Mouse (Mus musculus): ENCODE measurements around the gene Gm8909.
A peak's percentile ranks its signal among the peaks of the same experiment; 100 is the strongest.
"Not testable (repeated sequence)": the region's sequence is repeated elsewhere in the genome, so short reads cannot be mapped to it uniquely, and the experiment has no call there.

Gm8909 gene

GRCm38 (mm10) chr17:36168039-36168652, at the start of gene Gm8909:
Gene Gm8909, minus strand, starts transcription at chr17:36168537.
- peak in 1 of 2 experiments; percentile 32 for DNase-seq

GRCm38 (mm10) chr17:36215586-36215985, 47.2 kb upstream of the Gm8909 start:
- no peak for DNase-seq

GRCm38 (mm10) chr17:36206846-36207245, 38.5 kb upstream of the Gm8909 start:
- no peak for DNase-seq

DNA sequence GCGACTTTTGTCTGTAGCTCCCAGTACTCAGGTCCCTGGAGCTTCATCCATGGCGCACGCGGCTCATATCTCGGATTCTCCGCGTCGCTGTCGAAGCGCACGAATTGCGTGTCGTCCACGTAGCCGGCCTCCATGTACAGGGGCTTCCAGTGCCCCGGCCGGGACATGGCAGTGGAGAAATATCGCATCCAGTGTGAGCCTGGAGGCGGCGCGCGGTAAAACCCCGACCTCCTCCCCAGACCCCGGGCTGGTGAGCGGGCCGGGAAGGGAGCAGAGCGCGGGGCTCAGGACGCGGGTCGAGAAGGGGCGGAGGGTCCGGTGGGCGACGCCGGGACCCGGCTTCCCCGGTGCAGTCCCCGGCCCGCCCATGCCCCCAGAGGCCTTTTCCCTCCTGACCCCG, 37.5 kb upstream of the Gm8909 start:
- peak in 1 of 2 experiments; percentile 17 for DNase-seq

DNA sequence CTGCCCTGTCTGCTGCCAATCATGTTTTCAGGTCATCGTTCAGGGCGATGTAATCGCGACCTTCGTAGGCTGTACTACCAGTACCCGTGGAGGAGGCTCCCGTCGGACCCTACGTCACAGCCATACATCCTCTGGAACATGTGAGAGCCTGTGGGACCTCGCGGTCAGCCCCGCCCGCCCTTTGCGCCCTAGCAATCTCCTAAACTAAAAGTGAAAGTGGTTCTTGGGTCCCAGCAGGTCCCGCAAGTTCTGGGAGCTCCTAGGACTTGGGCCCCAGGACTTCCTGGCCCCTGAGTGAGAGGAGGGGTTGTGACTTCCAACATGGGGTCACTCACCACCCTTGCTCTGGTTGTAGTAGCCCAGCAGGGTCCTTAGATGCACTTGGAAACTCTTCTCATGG, 37.1 kb upstream of the Gm8909 start:
- DNase-seq = peak; percentile 6 to 29

GRCm38 (mm10) chr17:36201851-36202250, 33.5 kb upstream of the Gm8909 start:
- DNase-seq = no peak

DNA sequence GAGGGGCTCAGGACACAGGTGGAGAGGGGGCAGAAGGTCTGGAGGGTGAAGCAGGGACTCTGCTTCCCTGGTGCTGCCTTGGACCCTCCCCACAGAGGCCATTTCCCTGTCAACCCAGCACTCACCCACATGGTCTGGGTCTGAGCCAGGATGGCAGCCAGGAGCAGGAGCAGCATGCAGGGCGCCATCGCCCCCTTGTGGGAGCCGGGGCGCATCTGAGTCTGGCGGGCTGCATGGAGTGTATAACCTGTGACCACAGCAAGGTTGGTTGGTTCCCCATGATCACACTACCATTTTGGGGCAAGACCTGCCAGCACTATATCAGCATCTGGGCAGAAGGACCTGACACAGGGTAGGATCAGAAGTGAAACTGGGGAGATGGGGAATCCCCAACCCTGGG, 30.0 kb upstream of the Gm8909 start:
- DNase-seq = peak in 1 of 2 experiments; percentile 42

DNA sequence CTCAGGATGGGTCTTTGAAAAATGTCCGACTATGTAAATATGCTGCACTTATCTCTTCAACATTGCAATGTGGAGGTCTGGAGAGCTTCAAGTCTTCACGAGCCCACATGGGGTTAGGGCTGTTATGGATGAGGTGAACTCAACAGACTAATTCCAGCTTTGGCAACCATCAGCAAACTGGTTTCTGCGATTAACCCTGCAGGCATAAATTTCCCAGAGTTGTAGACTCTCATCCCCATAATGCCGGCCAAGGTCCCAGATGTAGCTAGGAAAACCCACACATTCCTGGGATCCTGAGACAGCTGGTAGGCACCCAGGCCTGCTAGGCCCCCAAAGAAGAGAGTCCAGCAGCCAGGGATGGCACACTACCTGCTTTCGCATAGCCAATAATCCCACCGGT, 26.1 kb upstream of the Gm8909 start:
- no peak for DNase-seq

DNA sequence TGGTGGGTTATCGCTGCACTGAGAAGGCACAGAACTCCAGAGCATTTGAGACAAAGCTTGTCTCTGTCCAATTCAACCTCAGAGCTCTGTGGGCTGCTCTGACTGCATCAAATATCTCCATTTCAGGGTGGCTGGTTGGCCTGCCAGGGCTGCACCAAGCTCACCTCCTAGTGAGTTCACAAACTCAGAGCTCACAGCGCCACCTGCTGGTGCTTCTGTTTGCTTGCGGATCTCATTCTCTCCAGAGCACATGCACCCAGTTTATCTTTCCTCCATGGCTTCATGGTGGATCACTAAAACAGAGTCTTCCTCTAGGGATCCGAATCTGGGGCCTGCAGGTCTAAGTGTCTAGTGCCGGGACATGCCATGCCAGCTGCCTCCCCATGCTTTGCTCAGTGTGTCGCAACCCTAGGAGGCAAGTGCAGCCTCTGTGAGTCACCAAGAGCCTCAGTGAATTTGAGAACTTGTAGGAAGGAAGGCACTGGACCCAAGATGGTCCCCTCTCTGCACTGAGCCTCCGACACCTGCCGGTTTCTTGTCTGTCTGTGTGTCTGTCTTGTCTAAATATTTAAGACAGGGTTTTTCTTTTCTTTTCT, 25.3 kb upstream of the Gm8909 start:
- peak; percentile 55 to 88 for DNase-seq

DNA sequence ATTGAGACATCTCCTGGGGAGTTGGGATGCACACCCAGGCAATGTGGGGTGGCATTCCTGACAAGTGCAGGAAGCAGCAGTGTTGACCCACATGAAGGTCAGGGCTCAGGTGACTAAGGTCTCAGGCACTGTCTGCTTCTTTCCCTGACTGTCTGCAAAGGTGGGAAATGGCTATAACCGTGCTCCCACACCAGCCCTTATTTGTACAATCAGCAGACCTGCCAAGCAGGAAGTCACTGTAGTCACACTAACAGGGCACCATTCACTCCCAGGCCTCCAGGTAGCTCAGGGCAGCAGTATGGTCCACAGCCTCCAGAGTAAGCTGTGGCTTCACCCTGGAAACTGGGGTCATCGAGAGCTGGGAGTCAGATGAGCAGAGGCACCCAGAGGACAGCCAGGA, 24.0 kb upstream of the Gm8909 start:
- no peak for DNase-seq

- DNase-seq = no peak
Measured at GRCm38 (mm10) chr17:36190169-36190507, 21.8 kb upstream of the Gm8909 start, which contains the start of gene H2-T3. Gene H2-T3, minus strand, starts transcription at chr17:36190287.

DNA sequence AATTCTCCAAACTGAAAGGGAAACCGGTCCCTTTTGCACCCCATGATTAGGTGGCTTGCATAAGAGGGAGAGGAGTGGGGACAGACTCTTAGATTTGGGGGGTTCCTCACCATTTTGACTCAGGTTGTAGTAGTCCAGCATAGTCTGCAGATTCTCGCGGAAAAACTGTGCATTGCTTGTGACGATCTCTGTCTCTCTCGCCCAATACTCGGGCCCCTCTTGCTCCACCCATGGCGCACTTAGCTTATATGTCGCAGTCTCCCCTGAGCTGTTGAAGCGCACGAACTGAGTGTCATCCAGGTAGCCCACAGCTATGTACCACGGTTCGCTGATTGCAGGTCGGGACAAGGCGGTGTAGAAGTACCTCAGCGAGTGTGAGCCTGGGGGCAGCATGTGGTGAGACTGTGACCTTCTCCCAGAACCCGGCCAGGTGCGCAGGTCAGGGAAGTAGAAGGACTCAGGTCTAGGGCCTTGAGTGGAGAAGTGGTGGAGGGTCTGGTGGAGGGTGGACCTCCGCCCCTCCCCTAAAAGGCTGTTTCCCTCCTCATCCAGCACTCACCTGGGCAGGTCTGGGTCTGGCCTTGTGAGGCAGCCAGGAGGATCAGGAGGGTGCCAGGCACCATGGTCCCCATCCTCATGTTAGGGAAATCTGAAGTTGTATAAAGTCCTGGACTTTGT, 21.3 kb upstream of the Gm8909 start:
- DNase-seq = no peak

DNA sequence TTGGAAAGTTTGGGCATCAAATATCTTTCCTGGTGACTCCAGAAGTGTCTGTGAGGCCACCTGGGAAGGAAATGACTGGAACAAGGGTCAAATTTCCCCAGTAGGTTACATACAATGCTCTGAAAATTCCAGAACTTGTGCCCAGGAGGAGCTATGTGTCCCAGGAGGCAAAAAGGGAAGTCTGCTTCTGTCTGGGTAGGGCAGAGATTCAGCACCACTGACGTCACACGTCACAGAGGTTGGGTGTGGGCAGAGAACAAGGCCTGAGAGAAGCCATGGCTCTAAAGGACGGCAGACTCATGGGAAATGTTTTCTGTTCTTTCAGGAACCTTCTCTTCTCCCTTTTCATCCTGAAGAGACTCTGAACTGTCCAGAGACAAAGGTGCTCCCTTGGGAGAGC, 19.2 kb upstream of the Gm8909 start:
- no peak for DNase-seq

DNA sequence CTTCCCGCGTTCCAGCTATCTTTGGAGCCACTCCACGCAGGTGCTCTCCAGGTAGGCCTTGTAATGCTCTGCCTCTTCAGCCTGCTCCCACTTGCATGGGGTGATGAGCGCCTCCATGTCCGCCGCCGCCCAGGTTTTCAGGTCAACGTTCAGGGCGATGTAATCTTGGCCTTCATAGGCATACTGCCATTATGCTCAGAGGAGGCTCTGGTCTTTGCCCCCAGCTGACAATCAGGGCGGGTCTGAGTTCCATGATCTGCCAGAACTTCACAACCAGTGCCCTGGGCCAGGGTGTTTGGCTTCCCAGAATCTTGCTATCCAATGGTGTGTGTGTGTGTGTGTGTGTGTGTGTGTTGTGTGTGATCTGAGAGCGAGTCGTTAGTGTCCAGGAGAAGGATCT, 13.9 kb upstream of the Gm8909 start:
- no peak for DNase-seq

DNA sequence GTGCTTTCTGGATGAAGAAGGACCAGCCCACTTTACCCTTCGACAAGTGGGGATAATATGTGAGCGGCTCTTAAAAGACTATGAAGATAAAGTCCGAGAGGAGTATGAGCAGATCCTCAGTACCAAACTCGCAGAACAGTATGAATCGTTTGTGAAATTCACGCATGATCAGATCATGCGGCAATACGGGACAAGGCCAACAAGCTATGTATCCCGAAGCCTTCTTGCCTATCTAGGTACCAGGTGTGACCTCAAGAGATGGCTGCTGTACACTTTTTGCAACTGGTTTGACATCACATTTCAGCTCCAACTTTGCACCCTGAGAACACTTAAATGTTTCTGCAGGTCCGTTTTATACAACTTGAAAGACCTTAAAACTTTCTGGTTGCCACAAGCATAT, 11.1 kb upstream of the Gm8909 start:
- DNase-seq = not testable (repeated sequence)

GRCm38 (mm10) chr17:36178938-36179337, 10.6 kb upstream of the Gm8909 start:
- DNase-seq = peak in 1 of 2 experiments; percentile 46

- DNase-seq = not testable (repeated sequence)
Measured at GRCm38 (mm10) chr17:36176132-36176531, 7.8 kb upstream of the Gm8909 start.

DNA sequence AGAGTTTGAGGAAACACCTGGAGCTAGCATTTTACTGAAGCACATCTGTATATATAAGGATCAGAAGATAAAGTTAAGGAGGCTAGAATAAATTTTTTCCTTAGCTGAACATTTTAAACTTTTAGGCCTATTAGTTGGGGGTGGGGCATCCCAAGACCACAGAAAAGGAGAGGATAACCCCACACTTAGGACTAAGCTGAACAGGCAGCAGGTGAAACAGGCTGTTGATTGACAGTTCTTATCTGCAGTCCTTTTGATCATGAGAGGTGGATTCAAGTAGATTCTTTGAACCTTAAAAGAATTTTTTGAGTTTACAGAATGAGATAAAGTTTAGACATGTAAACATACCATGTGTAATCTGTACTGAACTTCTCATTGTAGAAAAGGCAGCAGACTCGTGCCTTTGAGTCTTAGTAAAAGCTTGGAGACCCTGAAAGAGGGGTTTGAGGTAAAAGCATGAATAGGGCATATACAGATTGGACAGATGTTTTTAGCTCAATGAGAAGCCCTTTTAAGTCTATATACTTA, 2.0 kb upstream of the Gm8909 start:
- DNase-seq = no peak

GRCm38 (mm10) chr17:36169753-36170152, 1.4 kb upstream of the Gm8909 start:
- DNase-seq = no peak

DNA sequence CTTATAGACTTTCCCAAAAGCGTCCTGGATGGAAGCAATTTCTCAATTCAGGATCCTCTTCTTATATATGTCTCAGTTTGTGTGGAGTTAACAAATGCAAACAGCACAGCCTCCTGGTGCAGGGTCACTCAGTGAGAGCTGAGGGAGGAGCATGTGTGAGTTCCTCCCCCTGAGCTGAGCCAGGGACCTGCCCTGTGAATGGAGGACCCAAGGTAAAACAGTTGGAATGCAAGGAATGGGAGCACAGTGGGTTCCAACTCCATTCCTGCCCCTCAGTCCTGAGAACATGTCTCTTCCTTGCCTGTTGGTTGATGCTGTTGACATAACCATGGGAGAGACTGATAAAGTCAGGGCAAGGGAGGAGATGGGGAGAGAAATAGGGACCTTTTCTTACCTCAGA, 757 bp upstream of the Gm8909 start:
- DNase-seq = not testable (repeated sequence)

- peak; percentile 16 to 37 for DNase-seq
Measured at GRCm38 (mm10) chr17:36167306-36168038, 865 bp downstream of the Gm8909 start.

DNA sequence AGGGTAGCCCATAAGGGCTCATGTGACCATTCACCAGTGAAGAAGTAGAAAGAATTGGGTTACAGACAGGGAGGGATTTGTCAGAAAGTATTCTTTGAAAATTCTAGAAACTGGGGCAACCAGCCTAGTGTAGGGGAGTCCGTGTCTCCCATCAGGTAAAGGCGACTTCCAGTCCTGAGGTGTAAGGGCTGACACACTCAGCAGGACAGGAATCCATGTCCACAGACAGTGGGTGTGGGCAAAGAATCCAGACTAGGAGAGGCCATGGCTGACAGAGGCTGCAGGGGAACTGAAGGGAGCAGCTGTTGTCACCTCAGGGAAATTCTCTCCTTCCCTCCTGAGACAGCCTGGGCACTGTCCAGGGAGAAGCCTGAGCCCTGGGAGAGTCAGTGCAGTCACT, 1.4 kb downstream of the Gm8909 start:
- not testable (repeated sequence) for DNase-seq

All from kidney, postnatal 36 days (tissue).